8 mouse cellular contexts compared by ENCODE assay signal in genomic region chr9:63959933-63960828, GRCm38 (mm10).
A peak's percentile ranks its signal among the peaks of the same experiment; 100 is the strongest.
DNase-seq lines count a peak whose midpoint lies in the region; ATAC-seq lines count a peak whose summit lies in the region.

No protein-coding gene starts in this region.

- H3K4me3 ChIP-seq in embryonic facial prominence, embryonic 10.5 days, result peak overlapping the region; percentile 44
- no peak overlapping the region for H3K4me3 ChIP-seq in hindbrain, embryonic 11.5 days (ENCODE audit: low read depth, low read length)
- peak overlapping the region; percentile 17 for H3K4me3 ChIP-seq in limb, embryonic 13.5 days
- H3K4me3 ChIP-seq in neural tube, embryonic 13.5 days, result no peak overlapping the region

- no peaks in the 10 kb centered on the region for H3K9me3 ChIP-seq in embryonic facial prominence, embryonic 10.5 days
- H3K9me3 ChIP-seq in hindbrain, embryonic 11.5 days (ENCODE audit: control insufficient read depth, low read length), result no peaks in the 10 kb centered on the region
- no peaks in the 10 kb centered on the region for H3K9me3 ChIP-seq in limb, embryonic 13.5 days
- H3K9me3 ChIP-seq in neural tube, embryonic 13.5 days, result no peaks in the 10 kb centered on the region

- peak overlapping the region; percentile 25 for H3K4me2 ChIP-seq in hindbrain, embryonic 11.5 days (replicated peaks; ENCODE audit: low read depth, low read length)
- H3K4me2 ChIP-seq in limb, embryonic 13.5 days (replicated peaks), result peak overlapping the region; percentile 54
- peak overlapping the region; percentile 33 for H3K4me2 ChIP-seq in neural tube, embryonic 13.5 days

- no peaks in the 10 kb centered on the region for H3K27me3 ChIP-seq in embryonic facial prominence, embryonic 10.5 days (replicated peaks; ENCODE audit: low read depth, poor library complexity, severe bottlenecking)
- H3K27me3 ChIP-seq in hindbrain, embryonic 11.5 days (ENCODE audit: control insufficient read depth, insufficient read depth, low read length), result no peaks in the 10 kb centered on the region
- no peaks in the 10 kb centered on the region for H3K27me3 ChIP-seq in limb, embryonic 13.5 days
- no peaks in the 10 kb centered on the region for H3K27me3 ChIP-seq in neural tube, embryonic 13.5 days

- peak; percentile 45; the same call in 1 of the 2 replicates for ATAC-seq in hindbrain, embryonic 11.5 days (ENCODE audit: low FRiP score)
- ATAC-seq in limb, embryonic 13.5 days (ENCODE audit: low FRiP score, low read depth), result peak; percentile 13; the same call in 1 of the 2 replicates
- ATAC-seq in neural tube, embryonic 13.5 days (ENCODE audit: low read depth), result no peak

- DNase-seq in Muller cell, postnatal 12 days (ENCODE audit: inconsistent ontology term), result peak; percentile 86
- DNase-seq in embryonic facial prominence, embryonic 10.5 days (ENCODE audit: low spot score), result peak; percentile 85
- DNase-seq in hindbrain, embryonic 11.5 days (ENCODE audit: low spot score), result peak; percentile 61
- no peak for DNase-seq in B cell, adult 2 months
- DNase-seq in cerebellum, adult 9-10 months, result no peak
- DNase-seq in layer of hippocampus, adult 18-20 months (ENCODE audit: low spot score in 2 of 2), result no peak

- peak overlapping the region; percentile 87 for H3K27ac ChIP-seq in embryonic facial prominence, embryonic 10.5 days (replicated peaks)
- H3K27ac ChIP-seq in hindbrain, embryonic 11.5 days (ENCODE audit: low read depth, low read length), result peak overlapping the region; percentile 24
- peak overlapping the region; percentile 93 for H3K27ac ChIP-seq in limb, embryonic 13.5 days
- peak overlapping the region; percentile 78 for H3K27ac ChIP-seq in neural tube, embryonic 13.5 days (replicated peaks)

- WGBS in embryonic facial prominence, embryonic 10.5 days, result 1% methylated on average over 21 of the region's 21 CpGs
- 2% methylated on average over 21 of the region's 21 CpGs for WGBS in hindbrain, embryonic 11.5 days
- WGBS in limb, embryonic 13.5 days, result 2% methylated on average over 21 of the region's 21 CpGs
- 3% methylated on average over 21 of the region's 21 CpGs for WGBS in neural tube, embryonic 13.5 days

- H3K36me3 ChIP-seq in embryonic facial prominence, embryonic 10.5 days (replicated peaks), result peaks cover 6% of the 10 kb centered on the region
- H3K36me3 ChIP-seq in hindbrain, embryonic 11.5 days (ENCODE audit: control insufficient read depth, insufficient read depth, low read length), result no peaks in the 10 kb centered on the region
- no peaks in the 10 kb centered on the region for H3K36me3 ChIP-seq in limb, embryonic 13.5 days
- no peaks in the 10 kb centered on the region for H3K36me3 ChIP-seq in neural tube, embryonic 13.5 days

- peak overlapping the region; percentile 28 for H3K9ac ChIP-seq in hindbrain, embryonic 11.5 days (ENCODE audit: low read depth, low read length)
- H3K9ac ChIP-seq in limb, embryonic 13.5 days, result peak overlapping the region; percentile 58
- peak overlapping the region; percentile 50 for H3K9ac ChIP-seq in neural tube, embryonic 13.5 days

- H3K4me1 ChIP-seq in embryonic facial prominence, embryonic 10.5 days, result peaks cover 96% of the 10 kb centered on the region
- H3K4me1 ChIP-seq in hindbrain, embryonic 11.5 days (replicated peaks; ENCODE audit: control insufficient read depth, insufficient read depth, low read length), result peaks cover 18% of the 10 kb centered on the region
- H3K4me1 ChIP-seq in limb, embryonic 13.5 days, result peaks cover 93% of the 10 kb centered on the region
- peaks cover 76% of the 10 kb centered on the region for H3K4me1 ChIP-seq in neural tube, embryonic 13.5 days (replicated peaks)

Comparison
In these comparisons a context has a peak if more than half of its experiments do, and no peak if none do; other contexts are left out.
1. DNase-seq: peak in Muller cell, postnatal 12 days (single experiment), embryonic facial prominence, embryonic 10.5 days (single experiment) and hindbrain, embryonic 11.5 days (single experiment); none in B cell, adult 2 months (0 of 2), cerebellum, adult 9-10 months (single experiment) and layer of hippocampus, adult 18-20 months (0 of 2).
2. H3K27ac ChIP-seq: peak in every context shown above with its lines; median percentile 93 in limb, embryonic 13.5 days; 87 in embryonic facial prominence, embryonic 10.5 days; 78 in neural tube, embryonic 13.5 days; 24 in hindbrain, embryonic 11.5 days.
3. H3K4me3 ChIP-seq: peak in embryonic facial prominence, embryonic 10.5 days (single experiment) and limb, embryonic 13.5 days (single experiment); none in hindbrain, embryonic 11.5 days (single experiment) and neural tube, embryonic 13.5 days (single experiment).
4. Peak in every context shown above with its lines, with median percentiles within 50 percentile points of each other: H3K4me2 ChIP-seq and H3K9ac ChIP-seq.